Mouse (Mus musculus): ENCODE results near the gene Abcb1b. TPM values are rescaled to one million over a fixed set of nuclear protein-coding genes. Genes with fewer than 3 reads are reported as not detected.

The Abcb1b gene
- polyA plus RNA-seq, 1 experiment from 2014 or later, result 0.89 TPM

- ATAC-seq, result peak; percentile 80
- 0 out of 2 replicates have a peak, but pooled peaks cover 4% of the 10 kb centered on the region for H3K4me1 ChIP-seq
Observed at GRCm38 (mm10) chr5:8868019-8868418, 70.1 kb downstream of the Abcb1b start.

GRCm38 (mm10) chr5:8872979-8873915 lies 75.3 kb downstream of the Abcb1b start:
- H3K27ac ChIP-seq, result no peak overlapping the region
- no peaks in the 10 kb centered on the region for H3K27me3 ChIP-seq (replicated peaks)
- 72% methylated on average over 6 of the region's 6 CpGs for whole genome bisulfite sequencing (ENCODE audit: insufficient replicate concordance)
- peak; percentile 57 for ATAC-seq
- no peaks in the 10 kb centered on the region for H3K9me3 ChIP-seq (replicated peaks)
- H3K36me3 ChIP-seq, result no peaks in the 10 kb centered on the region
- no peak overlapping the region for H3K9ac ChIP-seq
- H3K4me1 ChIP-seq, result 0 out of 2 replicates have a peak, but pooled peaks cover 4% of the 10 kb centered on the region
- no peak overlapping the region for H3K4me2 ChIP-seq
- H3K4me3 ChIP-seq, result no peak overlapping the region

More at GRCm38 (mm10) chr5:8868019-8868418, 70.1 kb downstream of the Abcb1b start:
- Histone ChIP-seq H3K27me3 (replicated peaks) (no peaks in the 10 kb centered on the region), H3K4me3 (no peak overlapping the region), H3K36me3 (no peaks in the 10 kb centered on the region), H3K9ac (no peak overlapping the region), H3K27ac (no peak overlapping the region), H3K9me3 (replicated peaks) (no peaks in the 10 kb centered on the region), H3K4me2 (no peak overlapping the region)
- WGBS (ENCODE audit: insufficient replicate concordance), result 18% methylated on average over 1 of the region's 1 CpGs

GRCm38 (mm10) chr5:8877086-8877485 lies 79.1 kb downstream of the Abcb1b start:
- 64% methylated on average over 2 of the region's 2 CpGs for WGBS (ENCODE audit: insufficient replicate concordance)
- no peak overlapping the region for H3K9ac ChIP-seq
- H3K4me1 ChIP-seq, result 0 out of 2 replicates have a peak, but pooled peaks cover 4% of the 10 kb centered on the region
- no peak overlapping the region for H3K4me2 ChIP-seq
- no peaks in the 10 kb centered on the region for H3K9me3 ChIP-seq (replicated peaks)
- H3K36me3 ChIP-seq, result no peaks in the 10 kb centered on the region
- ATAC-seq, result no peak
- H3K27me3 ChIP-seq (replicated peaks), result no peaks in the 10 kb centered on the region
- no peak overlapping the region for H3K27ac ChIP-seq
- no peak overlapping the region for H3K4me3 ChIP-seq

GRCm38 (mm10) chr5:8877800-8878199 lies 79.9 kb downstream of the Abcb1b start:
- no peak overlapping the region for H3K27ac ChIP-seq
- H3K4me2 ChIP-seq, result no peak overlapping the region
- no peak overlapping the region for H3K4me3 ChIP-seq
- no peaks in the 10 kb centered on the region for H3K27me3 ChIP-seq (replicated peaks)
- 52% methylated on average over 5 of the region's 5 CpGs for WGBS (ENCODE audit: insufficient replicate concordance)
- H3K4me1 ChIP-seq, result no peaks in the 10 kb centered on the region
- no peaks in the 10 kb centered on the region for H3K9me3 ChIP-seq (replicated peaks)
- ATAC-seq, result no peak
- no peak overlapping the region for H3K9ac ChIP-seq
- no peaks in the 10 kb centered on the region for H3K36me3 ChIP-seq

- no peaks in the 10 kb centered on the region for H3K4me1 ChIP-seq
- no peaks in the 10 kb centered on the region for H3K9me3 ChIP-seq (replicated peaks)
- no peaks in the 10 kb centered on the region for H3K27me3 ChIP-seq (replicated peaks)
- 52% methylated on average over 2 of the region's 2 CpGs for WGBS (ENCODE audit: insufficient replicate concordance)
- H3K4me3 ChIP-seq, result no peak overlapping the region
- H3K4me2 ChIP-seq, result no peak overlapping the region
- H3K36me3 ChIP-seq, result no peaks in the 10 kb centered on the region
- H3K27ac ChIP-seq, result no peak overlapping the region
- ATAC-seq, result no peak
- no peak overlapping the region for H3K9ac ChIP-seq
Observed at GRCm38 (mm10) chr5:8885837-8886236, 87.9 kb downstream of the Abcb1b start.

- peak; percentile 89 for ATAC-seq
- Histone ChIP-seq H3K4me1 (peaks cover 52% of the 10 kb centered on the region), H3K27ac (peak within 1 kb of the TSS; percentile 98), H3K36me3 (peaks cover 18% of the 10 kb centered on the region), H3K9me3 (replicated peaks) (no peaks in the 10 kb centered on the region), H3K4me3 (peak within 1 kb of the TSS; percentile 80), H3K9ac (peak within 1 kb of the TSS; percentile 92), H3K27me3 (replicated peaks) (no peaks in the 10 kb centered on the region), H3K4me2 (peak within 1 kb of the TSS; percentile 74)
- under 1% methylated on average over 64 of the region's 65 CpGs for WGBS (ENCODE audit: insufficient replicate concordance)
Observed at GRCm38 (mm10) chr5:8893300-8894103, 95.6 kb downstream of the Abcb1b start, which contains the start of gene Abcb4. TSS of gene Abcb4 (plus strand) at chr5:8893717.

GRCm38 (mm10) chr5:8894104-8894425 lies 96.1 kb downstream of the Abcb1b start:
- peaks cover 23% of the 10 kb centered on the region for H3K36me3 ChIP-seq
- WGBS (ENCODE audit: insufficient replicate concordance), result 5% methylated on average over 15 of the region's 15 CpGs
- H3K4me1 ChIP-seq, result peaks cover 52% of the 10 kb centered on the region
- H3K4me2 ChIP-seq, result peak overlapping the region; percentile 74
- H3K4me3 ChIP-seq, result peak overlapping the region; percentile 80
- H3K27ac ChIP-seq, result peak overlapping the region; percentile 98
- H3K9me3 ChIP-seq (replicated peaks), result no peaks in the 10 kb centered on the region
- H3K27me3 ChIP-seq (replicated peaks), result no peaks in the 10 kb centered on the region
- H3K9ac ChIP-seq, result peak overlapping the region; percentile 92
- ATAC-seq, result no peak

- Histone ChIP-seq H3K36me3 (peaks cover 30% of the 10 kb centered on the region), H3K27me3 (replicated peaks) (no peaks in the 10 kb centered on the region), H3K4me1 (peaks cover 52% of the 10 kb centered on the region), H3K9me3 (replicated peaks) (no peaks in the 10 kb centered on the region), H3K4me2 (peak overlapping the region; percentile 74), H3K9ac (peak overlapping the region; percentile 92), H3K4me3 (peak overlapping the region; percentile 80), H3K27ac (peak overlapping the region; percentile 98)
- peak; percentile 78 for ATAC-seq
- WGBS (ENCODE audit: insufficient replicate concordance), result 18% methylated on average over 15 of the region's 15 CpGs
Observed at GRCm38 (mm10) chr5:8894641-8895490, 96.9 kb downstream of the Abcb1b start.

- Histone ChIP-seq H3K9ac (no peak overlapping the region), H3K4me3 (peak overlapping the region; percentile 80; the same call in 1 of the 2 replicates), H3K36me3 (peaks cover 44% of the 10 kb centered on the region), H3K27ac (no peak overlapping the region), H3K9me3 (replicated peaks) (no peaks in the 10 kb centered on the region), H3K4me2 (peak overlapping the region; percentile 74), H3K4me1 (peaks cover 52% of the 10 kb centered on the region), H3K27me3 (replicated peaks) (no peaks in the 10 kb centered on the region)
- WGBS (ENCODE audit: insufficient replicate concordance), result 54% methylated on average over 1 of the region's 1 CpGs
- ATAC-seq, result no peak
Observed at GRCm38 (mm10) chr5:8896198-8896597, 98.3 kb downstream of the Abcb1b start.

GRCm38 (mm10) chr5:8898246-8898645 lies 100.3 kb downstream of the Abcb1b start:
- peaks cover 36% of the 10 kb centered on the region for H3K4me1 ChIP-seq
- no peak overlapping the region for H3K4me2 ChIP-seq
- no peaks in the 10 kb centered on the region for H3K9me3 ChIP-seq (replicated peaks)
- H3K4me3 ChIP-seq, result no peak overlapping the region
- WGBS (ENCODE audit: insufficient replicate concordance), result 87% methylated on average over 3 of the region's 3 CpGs
- H3K36me3 ChIP-seq, result peaks cover 61% of the 10 kb centered on the region
- H3K27me3 ChIP-seq (replicated peaks), result no peaks in the 10 kb centered on the region
- ATAC-seq, result no peak
- H3K9ac ChIP-seq, result no peak overlapping the region
- H3K27ac ChIP-seq, result 0 out of 2 replicates have a peak overlapping the region, but pooled peaks have one; percentile 10

- H3K9ac ChIP-seq, result no peak overlapping the region
- H3K4me1 ChIP-seq, result peaks cover 18% of the 10 kb centered on the region
- peaks cover 81% of the 10 kb centered on the region for H3K36me3 ChIP-seq
- H3K27me3 ChIP-seq (replicated peaks), result no peaks in the 10 kb centered on the region
- H3K4me2 ChIP-seq, result no peak overlapping the region
- no peak for ATAC-seq
- H3K4me3 ChIP-seq, result no peak overlapping the region
- H3K27ac ChIP-seq, result no peak overlapping the region
- 71% methylated on average over 1 of the region's 1 CpGs for WGBS (ENCODE audit: insufficient replicate concordance)
- H3K9me3 ChIP-seq (replicated peaks), result no peaks in the 10 kb centered on the region
Observed at GRCm38 (mm10) chr5:8901001-8901400, 103.1 kb downstream of the Abcb1b start.

All from liver, embryonic 12.5 days (tissue).